Mouse (Mus musculus) limb, embryonic 13.5 days (tissue): ENCODE results near the gene Accs. TPM values are rescaled to one million over a fixed set of nuclear protein-coding genes. Genes with fewer than 3 reads are reported as not detected.

Experiments
- ATAC-seq: fragments of 200-750 bp; cut with Nextera tagmentation; 2 replicates; pipeline ENCODE4 v1.8.0; 2017; ENCODE audit warnings: low read depth, moderate number of reproducible peaks, moderate TSS enrichment; ENCODE audit not compliant: low FRiP score
- H3K27ac ChIP-seq: fragments of 300-500 bp; sonication (generic); 2 replicates; pipeline ENCODE4 v1.5.1; 2015; ENCODE audit warnings: inconsistent platforms, mild to moderate bottlenecking, moderate library complexity
- H3K27me3 ChIP-seq: fragments of 300-500 bp; sonication (generic); 2 replicates; pipeline ENCODE4 v1.6.1; 2015; ENCODE audit warnings: mild to moderate bottlenecking, inconsistent platforms
- H3K36me3 ChIP-seq: fragments of 300-500 bp; sonication (generic); 2 replicates; pipeline ENCODE4 v1.6.1; 2015; ENCODE audit warnings: inconsistent platforms, mild to moderate bottlenecking, moderate library complexity
- H3K4me1 ChIP-seq: fragments of 300-500 bp; sonication (generic); 2 replicates; pipeline ENCODE4 v1.6.1; 2015; ENCODE audit warnings: inconsistent platforms
- H3K4me2 ChIP-seq: fragments of 300-500 bp; sonication (generic); replicated peaks from 2 replicates; pipeline ENCODE4 v1.6.1; 2015; ENCODE audit warnings: inconsistent platforms, mild to moderate bottlenecking, moderate library complexity
- H3K4me3 ChIP-seq: fragments of 300-500 bp; sonication (generic); 2 replicates; pipeline ENCODE4 v1.5.1; 2015; ENCODE audit warnings: moderate library complexity, mild to moderate bottlenecking, inconsistent platforms
- H3K9ac ChIP-seq: fragments of 300-500 bp; sonication (generic); 2 replicates; pipeline ENCODE4 v1.6.1; 2015; ENCODE audit warnings: mild to moderate bottlenecking, inconsistent platforms
- H3K9me3 ChIP-seq: fragments of 300-500 bp; sonication (generic); 2 replicates; pipeline ENCODE4 v1.6.1; 2016; ENCODE audit warnings: inconsistent platforms
- WGBS: fragments of 180-500 bp; shearing (Covaris S2); methylation state at CpG from one replicate; pipeline ENCODE4 v1.1.7; 2015; 5-methylcytosine and 5-hydroxymethylcytosine counted together
- polyA plus RNA-seq: library from polyadenylated mRNA; unstranded; fragments of >200 nt; fragmentation: Nextera tagmentation; extraction: Ambion mirVana; gene quantifications from 2 replicates; pipeline ENCODE4 v1.2.1, GENCODE M21; 2015

The Accs gene
- polyA plus RNA-seq, 1 experiment from 2014 or later, result 7.8 TPM

- Histone ChIP-seq H3K9ac (no peak overlapping the region), H3K27me3 (0 out of 2 replicates have a peak, but pooled peaks cover 3% of the 10 kb centered on the region), H3K27ac (no peak overlapping the region), H3K4me1 (peaks cover 25% of the 10 kb centered on the region), H3K4me3 (0 out of 2 replicates have a peak overlapping the region, but pooled peaks have one; percentile 67), H3K36me3 (peaks cover 18% of the 10 kb centered on the region), H3K4me2 (peak overlapping the region; percentile 74), H3K9me3 (no peaks in the 10 kb centered on the region)
- WGBS, result 39% methylated on average over 13 of the region's 13 CpGs
- no peak for ATAC-seq
Observed at GRCm38 (mm10) chr2:93850317-93850944, 688 bp upstream of the Accs start.

- ATAC-seq, result no peak
- H3K9ac ChIP-seq, result no peak overlapping the region
- H3K27me3 ChIP-seq, result no peaks in the 10 kb centered on the region
- 96% methylated on average over 3 of the region's 3 CpGs for WGBS
- H3K9me3 ChIP-seq, result no peaks in the 10 kb centered on the region; the same call in 1 of the 2 replicates
- H3K4me1 ChIP-seq, result no peaks in the 10 kb centered on the region
- H3K36me3 ChIP-seq, result peaks cover 77% of the 10 kb centered on the region
- no peak overlapping the region for H3K4me2 ChIP-seq
- no peak overlapping the region for H3K4me3 ChIP-seq
- H3K27ac ChIP-seq, result no peak overlapping the region
Observed at GRCm38 (mm10) chr2:93841349-93841748, 8.4 kb downstream of the Accs start.

GRCm38 (mm10) chr2:93840109-93840508 is 9.6 kb downstream of the Accs start:
- Histone ChIP-seq H3K4me1 (no peaks in the 10 kb centered on the region), H3K36me3 (peaks cover 83% of the 10 kb centered on the region)
- WGBS, result 86% methylated on average over 6 of the region's 6 CpGs

GRCm38 (mm10) chr2:93838931-93839330 is 10.8 kb downstream of the Accs start:
- Histone ChIP-seq H3K9me3 (no peaks in the 10 kb centered on the region; the same call in 1 of the 2 replicates), H3K4me3 (no peak overlapping the region), H3K4me1 (no peaks in the 10 kb centered on the region), H3K4me2 (no peak overlapping the region), H3K27ac (no peak overlapping the region), H3K9ac (no peak overlapping the region), H3K27me3 (no peaks in the 10 kb centered on the region), H3K36me3 (peaks cover 81% of the 10 kb centered on the region)
- 91% methylated on average over 4 of the region's 4 CpGs for WGBS
- ATAC-seq, result no peak

More at GRCm38 (mm10) chr2:93840109-93840508, 9.6 kb downstream of the Accs start:
- Histone ChIP-seq H3K9ac (no peak overlapping the region), H3K4me3 (no peak overlapping the region), H3K4me2 (no peak overlapping the region), H3K27ac (no peak overlapping the region), H3K9me3 (no peaks in the 10 kb centered on the region; the same call in 1 of the 2 replicates), H3K27me3 (no peaks in the 10 kb centered on the region)
- ATAC-seq, result no peak

GRCm38 (mm10) chr2:93836232-93836785 is 13.4 kb downstream of the Accs start:
- no peak for ATAC-seq
- H3K4me1 ChIP-seq, result no peaks in the 10 kb centered on the region
- H3K4me2 ChIP-seq, result no peak overlapping the region
- no peak overlapping the region for H3K9ac ChIP-seq
- no peaks in the 10 kb centered on the region; the same call in 1 of the 2 replicates for H3K9me3 ChIP-seq
- H3K27me3 ChIP-seq, result no peaks in the 10 kb centered on the region
- 73% methylated on average over 13 of the region's 13 CpGs for WGBS
- no peak overlapping the region for H3K4me3 ChIP-seq
- no peak overlapping the region for H3K27ac ChIP-seq
- H3K36me3 ChIP-seq, result peaks cover 56% of the 10 kb centered on the region

GRCm38 (mm10) chr2:93835596-93835995 is 14.1 kb downstream of the Accs start:
- Histone ChIP-seq H3K9ac (no peak overlapping the region), H3K27ac (no peak overlapping the region), H3K4me3 (no peak overlapping the region), H3K9me3 (no peaks in the 10 kb centered on the region), H3K4me2 (no peak overlapping the region), H3K36me3 (peaks cover 49% of the 10 kb centered on the region), H3K27me3 (no peaks in the 10 kb centered on the region), H3K4me1 (no peaks in the 10 kb centered on the region)
- WGBS, result 80% methylated on average over 11 of the region's 11 CpGs
- no peak for ATAC-seq

- Histone ChIP-seq H3K27me3 (no peaks in the 10 kb centered on the region), H3K4me3 (no peak overlapping the region), H3K4me2 (no peak overlapping the region), H3K36me3 (peaks cover 11% of the 10 kb centered on the region), H3K9ac (no peak overlapping the region), H3K27ac (no peak overlapping the region), H3K9me3 (no peaks in the 10 kb centered on the region), H3K4me1 (peaks cover 10% of the 10 kb centered on the region)
- 18% methylated on average over 8 of the region's 8 CpGs for WGBS
- no peak for ATAC-seq
Observed at GRCm38 (mm10) chr2:93823519-93823918, 26.2 kb downstream of the Accs start.

GRCm38 (mm10) chr2:93822045-93822749 is 27.5 kb downstream of the Accs start, which contains the start of gene Ext2:
Ext2 (minus strand) TSS chr2:93822568.
- peak; percentile 94 for ATAC-seq
- H3K36me3 ChIP-seq, result peaks cover 18% of the 10 kb centered on the region
- H3K4me1 ChIP-seq, result peaks cover 10% of the 10 kb centered on the region
- H3K4me3 ChIP-seq, result peak within 1 kb of the TSS; percentile 95
- WGBS, result 1% methylated on average over 65 of the region's 66 CpGs
- H3K4me2 ChIP-seq, result peak within 1 kb of the TSS; percentile 81
- no peaks in the 10 kb centered on the region for H3K9me3 ChIP-seq
- no peaks in the 10 kb centered on the region for H3K27me3 ChIP-seq
- H3K27ac ChIP-seq, result no peak within 1 kb of the TSS
- H3K9ac ChIP-seq, result peak within 1 kb of the TSS; percentile 97

GRCm38 (mm10) chr2:93817791-93818190 is 32.0 kb downstream of the Accs start:
- no peaks in the 10 kb centered on the region for H3K27me3 ChIP-seq
- no peaks in the 10 kb centered on the region for H3K9me3 ChIP-seq
- 97% methylated on average over 5 of the region's 5 CpGs for WGBS
- no peak overlapping the region for H3K4me3 ChIP-seq
- H3K36me3 ChIP-seq, result peaks cover 26% of the 10 kb centered on the region
- H3K4me1 ChIP-seq, result peaks cover 10% of the 10 kb centered on the region
- no peak overlapping the region for H3K9ac ChIP-seq
- H3K27ac ChIP-seq, result no peak overlapping the region
- no peak overlapping the region for H3K4me2 ChIP-seq
- ATAC-seq, result no peak

GRCm38 (mm10) chr2:93813343-93813742 is 36.4 kb downstream of the Accs start:
- Histone ChIP-seq H3K4me1 (no peaks in the 10 kb centered on the region), H3K27ac (no peak overlapping the region), H3K9ac (no peak overlapping the region), H3K27me3 (no peaks in the 10 kb centered on the region), H3K4me2 (no peak overlapping the region), H3K4me3 (no peak overlapping the region), H3K9me3 (no peaks in the 10 kb centered on the region), H3K36me3 (peaks cover 51% of the 10 kb centered on the region)
- 92% methylated on average over 22 of the region's 22 CpGs for WGBS
- ATAC-seq, result no peak

GRCm38 (mm10) chr2:93811812-93812211 is 37.9 kb downstream of the Accs start:
- H3K4me1 ChIP-seq, result no peaks in the 10 kb centered on the region
- H3K4me3 ChIP-seq, result no peak overlapping the region
- ATAC-seq, result no peak
- no peak overlapping the region for H3K27ac ChIP-seq
- peaks cover 60% of the 10 kb centered on the region for H3K36me3 ChIP-seq
- WGBS, result 34% methylated on average over 4 of the region's 4 CpGs
- H3K9ac ChIP-seq, result no peak overlapping the region
- H3K9me3 ChIP-seq, result no peaks in the 10 kb centered on the region
- H3K4me2 ChIP-seq, result no peak overlapping the region
- H3K27me3 ChIP-seq, result no peaks in the 10 kb centered on the region

GRCm38 (mm10) chr2:93809931-93810330 is 39.8 kb downstream of the Accs start:
- peaks cover 78% of the 10 kb centered on the region for H3K36me3 ChIP-seq
- H3K27ac ChIP-seq, result no peak overlapping the region
- no peaks in the 10 kb centered on the region for H3K27me3 ChIP-seq
- H3K4me3 ChIP-seq, result no peak overlapping the region
- no peak for ATAC-seq
- WGBS, result 17% methylated on average over 2 of the region's 2 CpGs
- H3K4me2 ChIP-seq, result no peak overlapping the region
- no peaks in the 10 kb centered on the region for H3K9me3 ChIP-seq
- H3K4me1 ChIP-seq, result no peaks in the 10 kb centered on the region
- H3K9ac ChIP-seq, result no peak overlapping the region
